Mouse (Mus musculus) yolk sac, embryonic 10.5 days (tissue): ENCODE measurements around the gene Nemf.

Experiments used
- DNase-seq: peaks from one replicate; pipeline ENCODE4 v3.0.0-alpha.2; 2017; ENCODE audit warnings: low spot score

Gene Nemf

DNA sequence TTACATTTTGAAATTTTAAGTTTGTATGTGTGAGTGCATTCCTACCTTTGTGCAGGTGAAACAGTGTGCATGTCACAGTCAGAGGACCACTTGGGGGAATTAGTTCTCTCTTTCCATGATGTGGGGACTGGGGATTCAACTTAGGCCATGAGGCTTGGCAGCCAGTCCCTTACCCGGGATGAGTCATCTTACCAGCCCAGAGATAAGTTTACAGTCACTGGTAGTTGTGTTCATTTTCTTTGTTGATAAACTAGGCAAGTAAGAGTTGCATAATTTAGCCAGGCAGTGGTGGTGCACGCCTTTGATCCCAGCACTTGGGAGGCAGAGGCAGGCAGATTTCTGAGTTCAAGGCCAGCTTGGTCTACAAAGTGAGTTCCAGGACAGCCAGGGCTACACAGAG, 52.9 kb downstream of the Nemf start:
- DNase-seq: no peak

- no peak for DNase-seq
Observed at GRCm38 (mm10) chr12:69302171-69302570, 54.8 kb downstream of the Nemf start.

GRCm38 (mm10) chr12:69300391-69300790, 56.6 kb downstream of the Nemf start:
- no peak for DNase-seq

- no peak for DNase-seq
Observed at GRCm38 (mm10) chr12:69299831-69300230, 57.1 kb downstream of the Nemf start.

DNA sequence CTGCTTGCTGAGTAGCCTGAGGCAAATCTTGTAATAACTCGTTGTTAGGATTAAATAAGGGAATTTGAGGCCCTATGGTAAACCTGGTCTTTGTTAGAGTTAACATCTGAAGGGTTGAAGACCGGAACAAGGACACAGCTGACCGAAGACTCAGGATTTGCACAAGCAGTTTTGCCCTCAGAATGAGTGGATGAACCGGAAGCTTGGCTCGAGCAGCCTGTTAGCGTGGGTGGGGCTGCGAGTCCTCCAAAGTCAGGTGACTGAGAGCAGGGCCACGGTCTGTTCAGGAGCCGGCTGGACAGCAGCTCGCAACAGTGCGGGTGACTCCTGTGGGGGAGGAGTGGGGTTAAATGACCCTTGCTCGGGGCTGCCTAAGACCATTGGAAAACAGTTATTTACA, 57.7 kb downstream of the Nemf start:
- DNase-seq: peak; percentile 75

GRCm38 (mm10) chr12:69298281-69298680, 58.7 kb downstream of the Nemf start:
- DNase-seq: no peak

DNA sequence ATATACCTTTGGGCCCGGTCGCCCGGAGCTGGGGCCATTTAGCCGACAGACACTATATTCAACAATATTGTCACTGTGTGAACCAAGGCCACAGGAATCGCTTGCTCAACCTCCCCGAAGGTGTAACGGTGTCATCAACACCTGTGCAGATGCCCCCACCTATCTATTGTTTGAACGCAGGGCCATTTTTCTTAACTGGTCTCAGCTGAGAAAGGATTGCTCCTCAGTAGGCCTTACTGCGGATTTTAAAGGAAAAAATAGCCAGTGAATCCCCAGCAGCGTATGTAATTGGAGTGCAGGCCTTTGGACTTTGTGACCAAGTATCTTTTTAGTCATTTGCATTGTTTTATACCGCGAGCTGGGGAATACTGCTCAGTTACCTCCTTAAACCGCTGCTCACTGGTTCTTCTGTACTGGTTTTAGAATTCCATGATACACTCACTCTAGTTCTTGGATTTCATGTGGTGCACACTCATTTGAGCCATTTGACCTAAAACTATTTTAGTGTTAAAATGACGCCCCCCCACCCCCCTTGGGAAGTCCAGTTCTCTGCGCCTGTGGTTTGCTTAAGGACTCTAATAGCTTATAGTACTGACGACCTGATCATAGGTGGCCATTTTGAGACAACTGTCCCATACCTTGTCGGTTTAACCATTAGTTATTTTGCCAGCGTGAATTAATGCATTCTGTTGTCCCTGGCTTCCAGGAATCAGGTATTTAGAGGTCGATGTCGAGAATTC, 59.4 kb downstream of the Nemf start:
- no peak for DNase-seq

DNA sequence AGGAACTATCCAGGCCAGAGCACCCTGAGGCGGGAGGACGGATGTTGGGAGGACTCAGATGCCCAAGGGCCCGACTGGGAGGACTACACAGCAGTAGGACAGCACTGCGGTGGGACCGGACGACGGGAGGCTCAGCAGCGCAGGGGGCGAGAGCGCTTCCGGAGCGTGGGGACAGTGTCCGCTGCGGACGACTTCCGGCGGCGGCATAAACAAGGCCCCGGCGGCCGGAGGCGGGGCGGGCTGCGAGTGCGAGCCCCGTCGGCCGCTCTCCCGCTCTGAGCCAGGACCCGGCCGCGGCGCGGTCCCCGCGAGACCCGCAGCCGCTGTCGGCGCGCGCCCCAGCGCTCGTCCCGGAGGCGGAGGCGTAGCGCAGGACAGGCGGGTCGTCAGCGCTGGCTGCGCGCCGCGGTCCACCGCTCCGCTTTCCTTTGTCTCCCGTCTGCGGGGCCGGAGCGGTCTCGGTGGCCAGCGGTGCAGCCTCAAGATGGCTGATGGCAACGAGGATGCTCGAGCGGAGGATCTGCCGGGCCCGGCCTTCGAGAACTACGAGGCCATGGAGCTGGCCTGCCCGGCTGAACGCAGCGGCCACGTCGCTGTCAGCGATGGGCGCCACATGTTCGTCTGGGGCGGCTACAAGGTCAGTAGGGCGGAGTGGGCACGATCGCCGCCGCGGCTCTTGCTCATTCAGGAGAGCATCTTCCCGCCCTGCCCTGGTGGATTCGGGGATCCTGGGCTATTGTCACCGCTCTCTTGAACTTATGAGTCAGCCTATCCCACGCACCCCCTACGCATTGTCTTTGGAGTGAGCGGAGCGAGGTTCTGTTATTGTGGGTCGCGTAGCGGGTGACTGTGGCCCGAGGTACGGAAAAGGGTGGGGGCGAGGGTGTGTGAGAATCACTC, 60.2 kb downstream of the Nemf start, which contains the start of gene Klhdc2:
Klhdc2 (plus strand) TSS at position 171 of the 900 bp plus-strand sequence.
- peak; percentile 88 for DNase-seq

- DNase-seq: no peak
Observed at GRCm38 (mm10) chr12:69295651-69296050, 61.3 kb downstream of the Nemf start.

DNA sequence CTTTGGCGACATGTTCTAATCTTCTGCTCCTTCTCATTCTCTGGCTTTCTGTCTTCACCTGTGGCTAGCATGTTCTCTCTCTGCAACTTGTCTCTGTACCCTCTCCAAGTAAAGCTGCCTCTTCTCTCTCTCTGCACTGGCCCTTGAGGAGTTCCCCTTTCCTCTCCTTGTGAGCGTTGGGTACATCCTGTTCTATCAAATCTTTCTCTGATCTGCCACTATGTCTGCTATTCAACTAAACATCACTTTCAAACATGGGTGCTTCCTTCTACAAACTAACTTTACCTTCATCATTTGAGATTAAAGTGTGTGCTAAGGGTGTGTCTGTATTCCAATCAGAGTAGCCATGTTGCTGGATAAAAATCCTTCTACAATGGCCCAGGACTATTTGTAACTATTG, 62.0 kb downstream of the Nemf start:
- no peak for DNase-seq

DNA sequence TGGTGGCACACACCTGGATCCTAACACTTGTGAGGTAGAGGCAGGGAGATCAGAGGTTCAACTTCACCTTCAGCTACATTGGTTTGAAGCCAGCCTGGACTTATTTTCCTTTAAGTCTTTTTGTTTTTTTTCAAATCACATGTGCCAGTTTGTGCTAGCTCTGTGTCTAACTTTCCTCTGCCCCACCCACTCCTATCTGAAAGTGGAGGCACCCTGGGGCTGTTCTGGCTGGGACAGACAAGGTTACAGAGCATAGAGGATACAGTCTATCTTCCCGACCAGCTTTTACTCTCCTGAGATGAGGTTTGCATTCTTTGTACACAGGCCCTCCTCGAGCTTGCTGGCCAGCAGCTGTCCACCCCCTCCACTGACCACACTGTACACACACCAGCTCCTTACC, 63.1 kb downstream of the Nemf start:
- DNase-seq: peak; percentile 30

GRCm38 (mm10) chr12:69292401-69292800, 64.6 kb downstream of the Nemf start:
- DNase-seq: no peak

- no peak for DNase-seq
Observed at GRCm38 (mm10) chr12:69288699-69289098, 68.3 kb downstream of the Nemf start.

GRCm38 (mm10) chr12:69287535-69287934, 69.4 kb downstream of the Nemf start:
- DNase-seq: no peak

GRCm38 (mm10) chr12:69283146-69283545, 73.8 kb downstream of the Nemf start:
- no peak for DNase-seq

DNA sequence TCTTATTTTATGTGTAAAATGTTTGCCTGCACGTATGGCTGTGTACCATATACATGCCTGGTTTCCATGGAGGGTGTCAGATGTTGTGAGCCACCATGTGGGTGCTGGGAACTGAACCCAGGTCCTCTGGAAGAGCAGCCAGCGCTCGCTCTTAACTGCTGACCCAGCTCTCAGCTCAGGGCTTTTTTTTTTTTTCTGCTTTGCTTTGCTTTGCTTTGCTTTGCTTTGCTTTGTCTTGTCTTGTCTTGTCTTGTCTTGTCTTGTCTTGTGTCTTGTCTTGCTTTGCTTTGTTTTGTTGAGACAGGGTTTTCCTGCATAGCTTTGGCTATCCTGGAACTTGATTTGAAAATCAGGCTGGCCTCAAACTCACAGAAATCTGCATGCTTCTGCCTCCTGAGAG, 76.0 kb downstream of the Nemf start:
- no peak for DNase-seq

GRCm38 (mm10) chr12:69279931-69280469, 77.0 kb downstream of the Nemf start:
- no peak for DNase-seq

DNA sequence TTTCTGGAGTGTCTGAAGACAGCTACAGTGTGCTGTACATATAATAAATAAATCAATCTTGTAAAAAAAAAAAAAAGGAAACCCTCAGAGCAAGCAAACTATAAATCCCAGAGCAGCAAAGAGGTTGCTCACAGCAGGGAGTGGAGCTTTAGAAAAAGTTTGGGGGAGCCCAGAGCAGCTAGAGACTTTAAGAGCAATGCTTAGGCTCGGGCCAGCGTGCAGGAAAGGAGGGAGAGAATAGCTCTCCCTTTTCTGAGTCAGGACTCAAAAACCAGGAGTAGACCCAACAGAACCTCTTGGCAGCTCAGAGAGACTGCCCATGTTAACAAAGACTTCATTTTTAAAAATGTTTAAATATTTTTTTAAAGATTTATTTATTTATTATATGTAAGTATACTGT, 88.0 kb downstream of the Nemf start:
- DNase-seq: no peak

DNA sequence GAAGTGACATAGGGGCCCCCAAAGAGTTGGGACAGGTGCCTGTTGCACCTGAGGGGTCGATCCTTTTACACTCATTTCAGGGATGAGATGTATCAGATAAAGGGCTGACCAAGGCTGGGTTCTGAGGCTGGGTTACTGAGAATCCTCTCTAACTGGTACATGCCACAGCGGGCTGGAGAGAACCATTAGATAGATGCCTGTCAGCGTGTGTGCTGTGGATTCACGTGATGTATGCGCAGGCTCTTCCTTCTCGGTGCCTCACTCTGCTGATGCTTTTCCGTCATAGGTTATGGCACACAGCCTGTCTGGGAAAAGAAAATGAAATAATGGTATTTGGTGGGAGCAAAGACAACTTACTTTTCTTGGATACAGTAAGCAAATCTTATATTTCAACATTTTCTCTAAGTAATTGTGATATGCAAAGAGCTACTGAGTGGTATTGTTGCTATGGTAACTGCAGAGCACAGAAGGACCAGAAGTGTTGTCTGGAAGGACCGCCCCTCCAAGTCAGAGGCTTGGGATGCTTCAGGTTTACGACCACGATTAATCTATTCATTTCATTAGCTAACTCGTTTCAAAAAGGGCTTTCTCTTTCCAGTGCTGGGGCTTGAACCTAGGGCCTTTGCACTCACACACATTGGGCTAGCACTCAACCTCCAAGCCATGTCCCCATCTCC, 88.9 kb downstream of the Nemf start:
- DNase-seq: no peak

- no peak for DNase-seq
Observed at GRCm38 (mm10) chr12:69265031-69265430, 91.9 kb downstream of the Nemf start.

DNA sequence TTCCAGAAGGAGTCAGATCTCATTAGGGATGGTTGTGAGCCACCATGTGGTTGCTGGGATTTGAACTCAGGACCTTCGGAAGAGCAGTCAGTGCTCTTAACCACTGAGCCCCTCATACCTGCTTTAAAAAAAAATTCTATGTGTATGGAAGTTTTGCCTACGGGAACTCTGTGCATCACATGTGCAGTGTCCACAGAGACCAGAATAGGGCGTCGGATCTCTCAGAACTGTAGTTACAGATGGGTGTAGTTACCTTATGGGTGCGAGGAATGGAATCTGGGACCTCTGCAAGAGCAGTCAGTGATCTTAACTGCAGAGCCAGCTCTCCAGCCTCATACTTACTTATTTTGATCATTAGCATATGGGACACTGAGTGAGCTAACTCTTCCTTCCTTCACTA, 94.7 kb downstream of the Nemf start:
- DNase-seq: no peak
